Mouse (Mus musculus) midbrain, postnatal 0 days (tissue): ENCODE data around the gene Necab2. TPM values are rescaled to one million over a fixed set of nuclear protein-coding genes. Genes with fewer than 3 reads are reported as not detected.

Experiments
- ATAC-seq: fragments of 200-750 bp; cut with Nextera tagmentation; 2 replicates; pipeline ENCODE4 v1.8.0; 2017; ENCODE audit warnings: moderate number of reproducible peaks, mild to moderate bottlenecking, moderate TSS enrichment, moderate library complexity; ENCODE audit not compliant: low FRiP score
- DNase-seq: peaks from one replicate; pipeline ENCODE4 v3.0.0-alpha.2; 2015; ENCODE audit warnings: low spot score
- H3K27ac ChIP-seq: fragments of 300-500 bp; sonication (generic); 2 replicates; pipeline ENCODE4 v1.5.1; 2014; ENCODE audit warnings: low read depth, mild to moderate bottlenecking, low read length, mixed read lengths
- H3K27me3 ChIP-seq: fragments of 300-500 bp; sonication (generic); 2 replicates; pipeline ENCODE4 v1.6.1; 2014; ENCODE audit warnings: low read length, control low read depth, mixed read lengths; ENCODE audit not compliant: insufficient read depth
- H3K36me3 ChIP-seq: fragments of 300-500 bp; sonication (generic); 2 replicates; pipeline ENCODE4 v1.6.1; 2014; ENCODE audit warnings: low read length, control low read depth, mixed read lengths; ENCODE audit not compliant: insufficient read depth
- H3K4me1 ChIP-seq: fragments of 300-500 bp; sonication (generic); 2 replicates; pipeline ENCODE4 v1.6.1; 2014; ENCODE audit warnings: mild to moderate bottlenecking, control low read depth, antibody characterized with exemption, low read length, mixed read lengths; ENCODE audit not compliant: insufficient read depth
- H3K4me2 ChIP-seq: fragments of 300-500 bp; sonication (generic); 2 replicates; pipeline ENCODE4 v1.6.1; 2014; ENCODE audit warnings: low read depth, mild to moderate bottlenecking, low read length, mixed read lengths; ENCODE audit not compliant: poor library complexity, severe bottlenecking
- H3K4me3 ChIP-seq: fragments of 300-500 bp; sonication (generic); 2 replicates; pipeline ENCODE4 v1.5.1; 2014; ENCODE audit warnings: low read depth, mild to moderate bottlenecking, low read length, moderate library complexity
- H3K9ac ChIP-seq: fragments of 300-500 bp; sonication (generic); replicated peaks from 2 replicates; pipeline ENCODE4 v1.6.1; 2014; ENCODE audit warnings: mild to moderate bottlenecking, low read length, moderate library complexity, mixed read lengths; ENCODE audit not compliant: poor library complexity, severe bottlenecking
- H3K9me3 ChIP-seq: fragments of 300-500 bp; sonication (generic); 2 replicates; pipeline ENCODE4 v1.6.1; 2016; ENCODE audit warnings: low read length, control low read depth
- CTCF ChIP-seq: IDR thresholded peaks from 2 replicates; pipeline ENCODE4 v1.5.1; 2016; ENCODE audit warnings: antibody characterized with exemption, mild to moderate bottlenecking
- WGBS: fragments of 180-500 bp; shearing (Covaris S2); extraction: QIAGEN DNeasy Blood & Tissue Kit; methylation state at CpG from one replicate; pipeline ENCODE4 v1.1.7; 2014; 5-methylcytosine and 5-hydroxymethylcytosine counted together
- polyA plus RNA-seq: library from polyadenylated mRNA; unstranded; fragments of >200 nt; fragmentation: Nextera tagmentation; extraction: Ambion mirVana; gene quantifications from 2 replicates; pipeline ENCODE4 v1.2.1, GENCODE M21; 2015
- total RNA-seq: library from RNA; depleted of rRNA; stranded (reverse); fragments of >200 nt; gene quantifications from 2 replicates; pipeline ENCODE4 v1.2.3, GENCODE M21; 2014

The Necab2 gene
- total and polyA plus RNA-seq, 2 experiments from 2014 or later: 76.6 to 119 TPM

GRCm38 (mm10) chr8:119466105-119466504 is 19.6 kb downstream of the Necab2 start:
- ATAC-seq: peak; percentile 77
- peak overlapping the region; percentile 65 for H3K27ac ChIP-seq
- H3K4me1 ChIP-seq: peaks cover 18% of the 10 kb centered on the region; the same call in 1 of the 2 replicates
- H3K4me2 ChIP-seq: peak overlapping the region; percentile 40
- TF ChIP-seq CTCF: 0 out of 2 replicates have a peak, but pooled peaks have one; percentile 27
- H3K9me3 ChIP-seq: no peaks in the 10 kb centered on the region
- no peaks in the 10 kb centered on the region for H3K27me3 ChIP-seq
- 0 out of 2 replicates have a peak, but pooled peaks cover 3% of the 10 kb centered on the region for H3K36me3 ChIP-seq
- no peak overlapping the region for H3K9ac ChIP-seq
- H3K4me3 ChIP-seq: 0 out of 2 replicates have a peak overlapping the region, but pooled peaks have one; percentile 2
- WGBS: 3% methylated on average over 18 of the region's 18 CpGs
- peak; percentile 72 for DNase-seq

- no peak for ATAC-seq
- WGBS: 63% methylated on average over 10 of the region's 10 CpGs
- no peak for TF ChIP-seq CTCF
- H3K4me3 ChIP-seq: no peak overlapping the region
- DNase-seq: peak; percentile 29
- peaks cover 3% of the 10 kb centered on the region; the same call in 1 of the 2 replicates for H3K36me3 ChIP-seq
- H3K4me2 ChIP-seq: no peak overlapping the region
- no peak overlapping the region for H3K9ac ChIP-seq
- no peaks in the 10 kb centered on the region for H3K9me3 ChIP-seq
- no peaks in the 10 kb centered on the region for H3K27me3 ChIP-seq
- H3K4me1 ChIP-seq: peaks cover 18% of the 10 kb centered on the region; the same call in 1 of the 2 replicates
- peak overlapping the region; percentile 65; the same call in 1 of the 2 replicates for H3K27ac ChIP-seq
Observed at GRCm38 (mm10) chr8:119466794-119467193, 20.3 kb downstream of the Necab2 start.

- 89% methylated on average over 8 of the region's 8 CpGs for WGBS
- Histone ChIP-seq H3K4me3 (no peak overlapping the region), H3K4me2 (no peak overlapping the region), H3K36me3 (peaks cover 9% of the 10 kb centered on the region; the same call in 1 of the 2 replicates), H3K27me3 (no peaks in the 10 kb centered on the region), H3K9ac (0 out of 2 replicates have a peak overlapping the region, but pooled peaks have one; percentile 2), H3K9me3 (no peaks in the 10 kb centered on the region), H3K27ac (no peak overlapping the region), H3K4me1 (peaks cover 18% of the 10 kb centered on the region; the same call in 1 of the 2 replicates)
- no peak for ATAC-seq
- TF ChIP-seq CTCF: no peak
- no peak for DNase-seq
Observed at GRCm38 (mm10) chr8:119468091-119468490, 21.6 kb downstream of the Necab2 start.

GRCm38 (mm10) chr8:119478684-119479083 is 32.2 kb downstream of the Necab2 start:
- Histone ChIP-seq H3K4me2 (no peak overlapping the region), H3K9ac (no peak overlapping the region), H3K27me3 (no peaks in the 10 kb centered on the region), H3K27ac (no peak overlapping the region), H3K9me3 (no peaks in the 10 kb centered on the region), H3K4me3 (no peak overlapping the region), H3K4me1 (no peaks in the 10 kb centered on the region), H3K36me3 (no peaks in the 10 kb centered on the region)
- WGBS: 27% methylated on average over 5 of the region's 5 CpGs
- DNase-seq (no peak), ATAC-seq (no peak)
- TF ChIP-seq CTCF: no peak

GRCm38 (mm10) chr8:119484145-119484896 is 37.8 kb downstream of the Necab2 start:
- ATAC-seq (no peak), DNase-seq (no peak)
- H3K27me3 ChIP-seq: no peaks in the 10 kb centered on the region
- no peaks in the 10 kb centered on the region for H3K9me3 ChIP-seq
- 84% methylated on average over 11 of the region's 11 CpGs for WGBS
- no peak overlapping the region for H3K27ac ChIP-seq
- no peak overlapping the region for H3K4me3 ChIP-seq
- TF ChIP-seq CTCF: no peak
- no peak overlapping the region for H3K4me2 ChIP-seq
- no peak overlapping the region for H3K9ac ChIP-seq
- no peaks in the 10 kb centered on the region for H3K4me1 ChIP-seq
- no peaks in the 10 kb centered on the region for H3K36me3 ChIP-seq

GRCm38 (mm10) chr8:119487093-119487492 is 40.6 kb downstream of the Necab2 start:
- DNase-seq: no peak
- Histone ChIP-seq H3K27me3 (no peaks in the 10 kb centered on the region), H3K9me3 (no peaks in the 10 kb centered on the region), H3K27ac (no peak overlapping the region), H3K9ac (no peak overlapping the region), H3K4me2 (no peak overlapping the region), H3K4me3 (no peak overlapping the region), H3K36me3 (no peaks in the 10 kb centered on the region), H3K4me1 (peaks cover 5% of the 10 kb centered on the region; the same call in 1 of the 2 replicates)
- 79% methylated on average over 7 of the region's 7 CpGs for WGBS
- TF ChIP-seq CTCF: no peak
- no peak for ATAC-seq
